Mouse (Mus musculus) intestine, embryonic 14.5 days (tissue): ENCODE measurements around the gene Tmem216. TPM values are rescaled to one million over a fixed set of nuclear protein-coding genes. Genes with fewer than 3 reads are reported as not detected.

Experiments used
- ATAC-seq: fragments of 200-750 bp; cut with Nextera tagmentation; replicated peaks from 2 replicates; pipeline ENCODE4 v1.8.0; 2017; ENCODE audit warnings: low read depth, moderate number of reproducible peaks, moderate TSS enrichment, moderate library complexity; ENCODE audit not compliant: low FRiP score, low TSS enrichment
- DNase-seq: peaks from one replicate; pipeline ENCODE4 v3.0.0-alpha.2; 2018; ENCODE audit warnings: low spot score
- H3K27ac ChIP-seq: fragments of 300-500 bp; sonication (generic); 2 replicates; pipeline ENCODE4 v1.5.1; 2014; ENCODE audit warnings: low read depth, mild to moderate bottlenecking, control low read depth
- H3K27me3 ChIP-seq: fragments of 300-500 bp; sonication (generic); replicated peaks from 2 replicates; pipeline ENCODE4 v1.6.1; 2014; ENCODE audit warnings: low read length, control low read depth; ENCODE audit not compliant: control insufficient read depth, insufficient read depth
- H3K36me3 ChIP-seq: fragments of 300-500 bp; sonication (generic); 2 replicates; pipeline ENCODE4 v1.6.1; 2014; ENCODE audit warnings: low read length, control low read depth; ENCODE audit not compliant: control insufficient read depth, insufficient read depth
- H3K4me1 ChIP-seq: fragments of 300-500 bp; sonication (generic); replicated peaks from 2 replicates; pipeline ENCODE4 v1.6.1; 2014; ENCODE audit warnings: low read length, control low read depth, mixed read lengths; ENCODE audit not compliant: control insufficient read depth, insufficient read depth
- H3K4me2 ChIP-seq: fragments of 300-500 bp; sonication (generic); 2 replicates; pipeline ENCODE4 v1.6.1; 2014; ENCODE audit warnings: low read length
- H3K4me3 ChIP-seq: fragments of 300-500 bp; sonication (generic); 2 replicates; pipeline ENCODE4 v1.5.1; 2014; ENCODE audit warnings: low read depth, low read length, control low read depth, mixed read lengths
- H3K9ac ChIP-seq: fragments of 300-500 bp; sonication (generic); 2 replicates; pipeline ENCODE4 v1.6.1; 2014; ENCODE audit warnings: mild to moderate bottlenecking, low read length
- H3K9me3 ChIP-seq: fragments of 300-500 bp; sonication (generic); 2 replicates; pipeline ENCODE4 v1.6.1; 2016; ENCODE audit warnings: low read length, control low read depth; ENCODE audit not compliant: control insufficient read depth
- WGBS: fragments of 180-500 bp; shearing (Covaris S2); extraction: QIAGEN DNeasy Blood & Tissue Kit; methylation state at CpG from one replicate; pipeline ENCODE4 v1.1.7; 2014; 5-methylcytosine and 5-hydroxymethylcytosine counted together
- polyA plus RNA-seq: library from polyadenylated mRNA; unstranded; fragments of >200 nt; fragmentation: Nextera tagmentation; extraction: Ambion mirVana; gene quantifications from 2 replicates; pipeline ENCODE4 v1.2.1, GENCODE M21; 2014

Tmem216 gene
- 46.0 and 46.9 TPM in 2 replicates for polyA plus RNA-seq

DNA sequence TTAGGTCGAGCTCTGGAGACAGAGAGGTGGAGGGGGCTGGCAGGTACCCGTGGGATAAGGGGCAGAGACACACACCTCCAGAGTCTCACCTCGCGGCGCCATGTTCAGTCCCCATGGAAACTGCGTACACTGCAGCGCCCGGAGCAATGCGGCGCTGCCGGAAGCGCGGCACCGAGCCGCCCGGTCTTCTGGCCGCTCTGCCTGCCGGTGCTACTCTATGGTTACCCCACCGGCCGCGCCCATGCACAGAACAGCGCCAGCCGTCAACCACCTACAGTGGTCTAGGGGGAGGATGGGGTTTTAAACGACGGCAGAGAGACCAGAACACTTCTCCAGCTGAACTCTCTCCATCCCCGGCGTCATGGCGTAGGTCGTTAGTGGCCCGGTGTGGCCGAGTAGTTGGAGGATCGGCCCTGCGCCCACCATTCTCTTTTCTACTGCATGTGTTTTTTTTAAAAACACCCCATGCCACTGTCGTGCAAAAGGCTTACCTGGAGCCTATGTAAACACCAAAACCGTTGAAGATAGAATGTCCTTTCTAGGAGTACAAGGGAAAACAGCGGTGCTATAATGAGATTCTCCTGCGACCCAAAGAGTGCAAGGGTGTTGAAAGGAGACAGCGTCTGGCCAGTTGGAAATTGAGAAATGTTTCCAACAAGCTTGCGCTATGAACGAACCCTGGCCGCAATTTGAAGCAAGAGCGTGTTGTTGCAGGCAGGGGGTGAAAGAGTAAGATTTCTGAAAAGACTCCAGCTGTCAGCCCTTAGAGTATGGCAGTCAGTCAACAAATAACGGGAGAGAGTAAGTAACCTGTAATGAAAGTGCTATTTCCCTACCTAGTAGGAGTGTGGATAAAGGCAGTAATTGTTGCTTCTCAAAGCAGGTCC, at the start of gene Tmem216:
Gene Tmem216 (minus strand): TSS at position 615 of the 887 bp plus-strand sequence.
- WGBS, result 2% methylated on average over 43 of the region's 43 CpGs
- Histone ChIP-seq H3K36me3 (peaks cover 15% of the 10 kb centered on the region), H3K9me3 (no peaks in the 10 kb centered on the region), H3K4me3 (peak within 1 kb of the TSS; percentile 65), H3K4me1 (peaks cover 13% of the 10 kb centered on the region), H3K4me2 (peak within 1 kb of the TSS; percentile 86), H3K9ac (peak within 1 kb of the TSS; percentile 54), H3K27me3 (no peaks in the 10 kb centered on the region), H3K27ac (peak within 1 kb of the TSS; percentile 64)
- peak; percentile 85 for DNase-seq
- ATAC-seq, result peak; percentile 98

DNA sequence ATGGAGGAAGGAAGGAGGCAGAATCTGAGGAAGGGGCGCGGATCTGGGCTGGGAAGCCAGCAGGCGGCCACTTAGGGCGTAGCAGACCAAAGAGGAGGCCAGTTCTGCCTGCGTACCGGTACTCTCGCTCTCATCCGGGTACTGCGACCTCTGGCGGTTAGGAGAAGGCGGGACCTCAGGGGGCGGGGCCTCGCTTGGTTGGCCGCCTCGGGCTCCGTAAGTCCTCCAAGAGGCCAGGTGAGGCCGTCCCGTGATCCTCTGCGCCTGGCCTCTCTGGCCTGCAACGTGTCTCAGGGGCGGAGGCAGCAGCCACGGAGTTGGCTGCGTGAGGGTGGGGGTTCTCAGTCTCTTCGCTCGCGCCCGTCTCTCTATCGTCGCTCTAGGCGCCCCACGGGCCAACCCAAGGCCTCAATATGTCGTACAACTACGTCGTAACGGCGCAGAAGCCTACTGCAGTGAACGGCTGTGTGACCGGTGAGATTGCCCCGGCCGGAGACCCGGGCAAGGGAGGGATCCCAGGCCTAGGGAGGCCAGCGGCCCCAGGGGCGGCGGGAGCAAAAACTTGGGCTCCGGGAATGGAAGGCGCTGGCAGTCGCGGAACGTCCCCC, 49.4 kb upstream of the Tmem216 start, which contains the start of the genes Ddb1 and Tkfc:
Gene Ddb1 (plus strand): TSS at position 35 of the 608 bp plus-strand sequence.
Gene Tkfc (minus strand): TSS at position 362 of the 608 bp plus-strand sequence.
- H3K4me3 ChIP-seq, result peak within 1 kb of the TSS; percentile 98
- H3K36me3 ChIP-seq, result peaks cover 32% of the 10 kb centered on the region
- ATAC-seq, result peak; percentile 96
- H3K4me1 ChIP-seq, result peaks cover 26% of the 10 kb centered on the region
- H3K27ac ChIP-seq, result peak within 1 kb of the TSS; percentile 92
- WGBS, result under 1% methylated on average over 49 of the region's 49 CpGs
- DNase-seq, result peak; percentile 98
- peak within 1 kb of the TSS; percentile 98 for H3K9ac ChIP-seq
- peak within 1 kb of the TSS; percentile 77 for H3K4me2 ChIP-seq
- H3K9me3 ChIP-seq, result no peaks in the 10 kb centered on the region
- H3K27me3 ChIP-seq, result no peaks in the 10 kb centered on the region

DNA sequence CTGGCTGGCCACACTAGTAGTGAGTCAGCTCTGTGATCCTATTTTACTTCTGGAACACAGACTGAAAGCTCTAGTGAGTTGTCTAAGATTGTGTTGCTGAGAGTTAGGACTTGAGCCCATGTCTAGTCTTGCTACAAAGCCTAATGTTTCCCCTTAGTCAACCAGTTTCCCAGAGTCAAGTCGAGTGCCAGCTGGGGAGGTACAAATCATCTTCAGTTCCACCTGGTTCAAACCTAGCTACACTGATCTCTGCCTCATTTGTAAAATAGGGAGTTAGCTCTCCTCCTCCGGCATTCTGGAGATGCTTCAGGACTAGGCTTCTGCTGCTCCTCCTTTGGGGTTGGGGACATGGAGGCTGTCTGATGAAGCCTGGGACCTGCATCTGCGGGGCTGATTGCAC, 48.5 kb upstream of the Tmem216 start:
- ATAC-seq (no peak), DNase-seq (no peak)
- peaks cover 26% of the 10 kb centered on the region for H3K4me1 ChIP-seq
- peaks cover 24% of the 10 kb centered on the region for H3K36me3 ChIP-seq
- no peaks in the 10 kb centered on the region for H3K9me3 ChIP-seq
- H3K27ac ChIP-seq, result peak overlapping the region; percentile 92
- peak overlapping the region; percentile 98 for H3K4me3 ChIP-seq
- H3K9ac ChIP-seq, result peak overlapping the region; percentile 53
- no peaks in the 10 kb centered on the region for H3K27me3 ChIP-seq
- H3K4me2 ChIP-seq, result peak overlapping the region; percentile 69
- 38% methylated on average over 3 of the region's 3 CpGs for WGBS

DNA sequence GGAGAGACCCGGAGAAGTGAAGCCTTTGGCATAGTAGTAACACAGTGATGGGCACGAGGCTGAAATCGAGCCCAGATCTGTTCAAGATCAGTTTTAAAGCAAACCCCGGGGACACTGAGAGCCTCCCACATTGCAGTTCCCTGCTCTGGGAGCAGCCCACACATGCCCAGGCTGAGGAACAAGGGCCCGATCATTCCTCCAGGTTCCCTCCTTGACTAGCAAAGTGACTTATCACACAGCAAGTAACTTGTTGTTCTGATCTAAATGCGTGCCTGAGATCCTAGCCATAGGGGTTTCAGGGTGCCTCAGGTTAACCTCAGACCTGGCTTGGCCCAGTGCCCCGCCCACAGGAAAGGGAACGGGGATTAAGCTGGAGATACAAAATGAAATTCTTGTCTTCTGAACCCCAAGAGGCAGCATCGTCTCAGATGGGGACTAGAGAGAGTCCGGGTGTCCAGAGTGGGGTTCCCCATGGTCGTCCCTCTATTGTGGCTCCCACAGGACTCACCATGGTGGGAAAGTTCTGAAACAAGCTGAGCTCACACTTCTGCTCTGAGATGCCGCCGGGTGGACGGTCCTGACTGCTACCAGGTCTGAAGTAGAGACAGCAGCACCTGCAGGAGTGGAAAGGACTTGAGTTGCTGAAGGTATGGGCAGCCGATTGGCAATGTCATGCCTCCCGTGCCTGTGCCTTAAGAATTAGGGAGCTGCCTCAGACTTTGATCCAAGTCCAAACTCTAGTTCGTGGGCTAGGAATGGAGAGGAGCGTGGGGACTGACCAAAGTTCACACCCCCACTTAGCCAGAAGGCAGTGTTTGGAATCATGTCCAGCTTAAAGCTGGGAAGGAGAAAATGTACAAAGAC, 47.9 kb upstream of the Tmem216 start:
- Histone ChIP-seq H3K4me1 (peaks cover 26% of the 10 kb centered on the region), H3K27ac (0 out of 2 replicates have a peak overlapping the region, but pooled peaks have one; percentile 92), H3K4me3 (no peak overlapping the region), H3K36me3 (peaks cover 20% of the 10 kb centered on the region), H3K27me3 (no peaks in the 10 kb centered on the region), H3K4me2 (peak overlapping the region; percentile 69; the same call in 1 of the 2 replicates), H3K9me3 (no peaks in the 10 kb centered on the region), H3K9ac (peak overlapping the region; percentile 53; the same call in 1 of the 2 replicates)
- DNase-seq (no peak), ATAC-seq (no peak)
- 82% methylated on average over 18 of the region's 18 CpGs for WGBS

DNA sequence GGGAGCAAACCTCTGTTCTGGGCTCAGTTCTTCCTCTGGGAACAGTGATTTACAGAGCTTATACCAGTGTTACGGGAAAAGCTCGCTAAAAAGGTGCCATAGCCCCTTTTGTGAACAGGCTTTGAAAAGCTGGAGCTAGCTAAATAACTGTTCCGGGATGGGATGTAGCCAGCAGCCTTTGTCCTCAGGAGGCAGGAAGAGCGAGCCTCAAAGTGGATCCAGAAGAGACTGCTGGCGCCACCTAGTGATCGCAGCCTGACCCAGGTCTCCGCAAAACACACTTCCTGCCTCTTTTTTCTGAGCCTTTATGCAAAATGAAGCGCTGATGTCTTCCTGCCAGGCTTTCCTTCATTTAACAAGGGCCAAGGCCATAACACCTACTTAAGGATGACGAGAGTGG, 46.7 kb upstream of the Tmem216 start:
- Histone ChIP-seq H3K4me2 (peak overlapping the region; percentile 53), H3K27me3 (no peaks in the 10 kb centered on the region), H3K4me1 (peaks cover 25% of the 10 kb centered on the region), H3K27ac (peak overlapping the region; percentile 92), H3K36me3 (peaks cover 19% of the 10 kb centered on the region), H3K4me3 (peak overlapping the region; percentile 29), H3K9ac (peak overlapping the region; percentile 61), H3K9me3 (no peaks in the 10 kb centered on the region)
- ATAC-seq (peak; percentile 61; the same call in 1 of the 2 replicates), DNase-seq (peak; percentile 94)
- 2% methylated on average over 9 of the region's 9 CpGs for WGBS

DNA sequence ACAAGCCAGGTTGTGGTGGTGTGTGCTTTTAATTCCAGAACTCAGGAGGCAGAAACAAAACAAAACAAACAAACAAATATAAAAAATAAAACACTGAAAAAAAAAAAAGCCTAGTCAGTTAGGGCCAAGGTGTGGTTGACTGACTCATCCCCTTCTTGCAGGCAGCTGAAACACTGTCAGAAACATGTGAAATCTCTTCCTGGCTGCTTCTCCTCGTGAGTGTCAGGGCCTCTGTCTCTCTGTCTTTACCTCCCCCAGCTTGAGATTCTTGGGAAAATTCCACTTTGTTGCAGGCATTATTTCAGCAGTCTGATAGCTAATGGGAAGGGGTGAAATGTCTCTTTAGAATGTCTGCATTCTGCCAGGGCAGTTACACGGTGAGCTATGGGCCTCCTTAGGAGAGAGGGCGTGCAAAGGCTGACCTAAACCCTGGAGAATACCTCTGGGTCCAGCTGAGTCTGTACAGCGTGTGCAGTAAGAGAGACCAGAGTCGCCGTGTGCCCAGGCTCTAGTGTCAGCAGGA, 46.3 kb upstream of the Tmem216 start:
- 8% methylated on average over 6 of the region's 6 CpGs for WGBS
- H3K9ac ChIP-seq, result peak overlapping the region; percentile 61
- ATAC-seq (0 out of 2 replicates have a peak, but pooled peaks have one; percentile 12), DNase-seq (peak; percentile 62)
- H3K9me3 ChIP-seq, result no peaks in the 10 kb centered on the region
- H3K27me3 ChIP-seq, result no peaks in the 10 kb centered on the region
- peak overlapping the region; percentile 29 for H3K4me3 ChIP-seq
- H3K36me3 ChIP-seq, result peaks cover 14% of the 10 kb centered on the region
- peak overlapping the region; percentile 53 for H3K4me2 ChIP-seq
- peaks cover 21% of the 10 kb centered on the region for H3K4me1 ChIP-seq
- peak overlapping the region; percentile 92 for H3K27ac ChIP-seq

DNA sequence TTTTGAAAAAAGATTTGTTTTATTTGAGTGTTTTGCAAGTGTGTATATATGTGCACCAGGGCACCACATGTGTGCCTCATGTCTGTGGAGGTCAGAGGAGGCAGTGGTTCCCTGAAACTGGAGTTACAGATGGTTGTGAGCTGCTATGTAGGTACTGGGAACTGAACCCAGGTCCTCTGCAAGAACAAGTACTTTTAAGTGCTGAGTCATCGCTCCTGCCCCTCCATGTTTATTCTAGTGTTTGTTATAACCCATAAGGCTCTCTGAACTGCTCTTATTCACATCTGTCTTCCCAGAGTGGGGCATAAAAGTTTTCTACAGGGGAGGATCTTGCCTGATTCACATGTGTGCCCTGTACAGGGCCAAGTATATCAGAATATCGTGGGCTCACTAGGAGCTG, 43.6 kb upstream of the Tmem216 start:
- no peak overlapping the region for H3K4me2 ChIP-seq
- no peaks in the 10 kb centered on the region for H3K9me3 ChIP-seq
- no peak overlapping the region for H3K9ac ChIP-seq
- 92% methylated on average over 2 of the region's 2 CpGs for WGBS
- no peak overlapping the region for H3K4me3 ChIP-seq
- DNase-seq, result no peak
- peaks cover 10% of the 10 kb centered on the region for H3K4me1 ChIP-seq
- no peaks in the 10 kb centered on the region for H3K27me3 ChIP-seq
- H3K27ac ChIP-seq, result no peak overlapping the region
- peaks cover 21% of the 10 kb centered on the region for H3K36me3 ChIP-seq
- ATAC-seq, result no peak

DNA sequence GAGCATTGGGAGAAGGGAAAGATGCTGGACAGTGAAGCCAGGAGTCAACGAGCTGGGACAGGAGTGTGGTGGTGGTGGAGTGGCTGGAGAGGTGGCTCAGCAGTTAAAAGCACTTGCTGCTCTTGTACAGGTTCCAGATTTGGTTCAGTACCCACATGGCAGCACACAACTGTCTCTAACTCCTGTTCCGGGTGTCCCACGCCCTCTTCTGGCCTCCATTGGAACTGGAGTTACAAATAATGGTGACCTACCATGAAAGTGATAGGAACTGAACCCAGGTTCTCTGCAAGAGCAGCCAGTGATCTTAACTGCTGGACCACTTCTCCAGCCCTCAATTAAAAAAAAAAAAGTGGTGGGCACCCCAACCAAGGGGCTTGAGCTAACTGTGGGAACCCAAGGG, 42.1 kb upstream of the Tmem216 start:
- ATAC-seq (no peak), DNase-seq (no peak)
- WGBS, result 43% methylated on average over 3 of the region's 3 CpGs

More for the DNA sequence above, 42.1 kb upstream of the Tmem216 start:
- Histone ChIP-seq H3K27me3 (no peaks in the 10 kb centered on the region), H3K36me3 (peaks cover 32% of the 10 kb centered on the region), H3K4me3 (no peak overlapping the region), H3K27ac (no peak overlapping the region), H3K9me3 (no peaks in the 10 kb centered on the region), H3K4me2 (no peak overlapping the region), H3K4me1 (peaks cover 3% of the 10 kb centered on the region), H3K9ac (no peak overlapping the region)
